Mouse (Mus musculus) heart, postnatal 0 days (tissue): ENCODE data around the gene Gm17428.

Experiments
- CTCF ChIP-seq: IDR thresholded peaks from 2 replicates; pipeline ENCODE4 v1.5.1; 2016; ENCODE audit warnings: antibody characterized with exemption, control low read depth, low read depth
- EP300 ChIP-seq: IDR thresholded peaks from 2 replicates; pipeline ENCODE4 v1.6.1; 2016; ENCODE audit warnings: antibody characterized with exemption, low read depth

- no peak for TF ChIP-seq CTCF
- TF ChIP-seq EP300: peak; percentile 97
Measured at GRCm38 (mm10) chr14:55003878-55004855, 27.4 kb downstream of the Gm17428 start.
